Mouse (Mus musculus) frontal cortex, postnatal 36 days (tissue): ENCODE data around the gene Nfic.

Experiments
- DNase-seq, 2 experiments: peaks; one replicate each; pipeline ENCODE4 v3.0.0; 2022; ENCODE audit warnings: low spot score in 2 of 2

Gene Nfic

GRCm38 (mm10) chr10:81383802-81384604, 71.4 kb downstream of the Nfic start, which contains the start of the genes Dohh and Gm48551:
Dohh (plus strand) TSS chr10:81384428.
Gm48551 (plus strand) TSS chr10:81384466.
- peak; percentile 98 to 99 for DNase-seq

GRCm38 (mm10) chr10:81382039-81382438, 73.4 kb downstream of the Nfic start:
- no peak for DNase-seq

GRCm38 (mm10) chr10:81379809-81380378, 75.5 kb downstream of the Nfic start:
- no peak for DNase-seq

GRCm38 (mm10) chr10:81379183-81379553, 76.3 kb downstream of the Nfic start:
- DNase-seq: no peak

GRCm38 (mm10) chr10:81378553-81379182, 76.8 kb downstream of the Nfic start:
- DNase-seq: peak; percentile 100

GRCm38 (mm10) chr10:81377793-81378552, 77.5 kb downstream of the Nfic start, which contains the start of gene Fzr1:
Fzr1 (minus strand) TSS chr10:81378516.
- DNase-seq: no peak

GRCm38 (mm10) chr10:81377362-81377664, 78.1 kb downstream of the Nfic start:
- DNase-seq: no peak

- no peak for DNase-seq
These were observed 78.7 kb downstream of the Nfic start for GRCm38 (mm10) chr10:81376561-81377361.

- no peak for DNase-seq
These were observed 80.1 kb downstream of the Nfic start for GRCm38 (mm10) chr10:81375322-81375721.

- no peak for DNase-seq
These were observed 88.3 kb downstream of the Nfic start for GRCm38 (mm10) chr10:81367207-81367495.

GRCm38 (mm10) chr10:81366477-81367206, 88.8 kb downstream of the Nfic start:
- DNase-seq: no peak

GRCm38 (mm10) chr10:81365672-81366476, 89.6 kb downstream of the Nfic start, which contains the start of gene 4930404N11Rik:
4930404N11Rik (minus strand) TSS chr10:81365816.
- DNase-seq: no peak

- peak in 1 of 2 experiments; percentile 63 for DNase-seq
These were observed 90.4 kb downstream of the Nfic start for GRCm38 (mm10) chr10:81365073-81365472.

GRCm38 (mm10) chr10:81364666-81365065, 90.8 kb downstream of the Nfic start:
- no peak for DNase-seq

- DNase-seq: no peak
These were observed 91.7 kb downstream of the Nfic start for GRCm38 (mm10) chr10:81363436-81364346.

- DNase-seq: no peak
These were observed 93.0 kb downstream of the Nfic start for GRCm38 (mm10) chr10:81362336-81362949.

GRCm38 (mm10) chr10:81360721-81361120, 94.7 kb downstream of the Nfic start:
- DNase-seq: no peak

GRCm38 (mm10) chr10:81358841-81359240, 96.6 kb downstream of the Nfic start:
- DNase-seq: no peak
